Mouse (Mus musculus) telencephalon, adult 2 months (tissue): Measurements from ENCODE around the gene Ano10.

Experiments
- DNase-seq: peaks from one replicate; pipeline ENCODE4 v3.0.0-alpha.2; 2011; ENCODE audit warnings: low read depth, low spot score

Gene Ano10

DNA sequence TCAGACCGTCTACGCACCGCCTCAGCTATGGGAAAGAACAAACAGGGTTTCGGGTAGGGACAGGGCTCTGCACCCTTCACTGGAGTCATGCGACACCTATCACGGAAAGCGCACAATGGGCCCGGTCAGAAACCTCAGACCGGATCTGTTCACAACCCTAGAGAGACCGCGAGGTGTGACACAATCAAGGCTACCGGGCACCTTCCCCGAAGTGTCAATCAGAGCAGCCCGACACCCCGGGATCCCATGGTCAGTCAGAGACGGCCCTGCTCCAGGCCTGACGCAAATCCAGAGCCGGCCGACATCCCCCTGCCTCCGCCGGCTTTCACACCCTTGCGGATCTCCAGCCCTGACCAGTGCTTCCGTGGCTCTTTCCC is 370 bp downstream of the Ano10 start:
- DNase-seq = no peak

DNA sequence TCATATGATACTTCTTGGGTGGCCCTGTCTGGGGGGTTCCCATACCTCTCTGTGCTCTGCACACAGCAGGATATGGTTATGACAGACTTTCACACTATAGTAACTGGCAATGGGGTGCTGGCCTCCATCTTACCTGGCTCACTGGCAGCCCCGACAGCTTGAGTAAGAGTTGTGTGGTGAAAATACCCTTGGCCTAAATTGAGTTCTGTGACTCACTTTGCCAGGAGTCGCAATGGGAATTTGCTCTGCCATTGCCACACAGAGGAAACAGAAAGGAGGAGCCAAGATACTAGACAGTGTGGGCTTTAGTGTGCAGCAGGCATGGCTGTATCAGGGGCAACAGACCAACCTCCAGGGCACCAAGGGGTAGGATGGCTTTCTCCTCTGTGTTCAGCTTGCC is 4.0 kb downstream of the Ano10 start:
- no peak for DNase-seq

- DNase-seq = no peak
These were observed 5.8 kb downstream of the Ano10 start for GRCm38 (mm10) chr9:122288416-122288815.

GRCm38 (mm10) chr9:122287526-122287925 is 6.7 kb downstream of the Ano10 start:
- DNase-seq = no peak

DNA sequence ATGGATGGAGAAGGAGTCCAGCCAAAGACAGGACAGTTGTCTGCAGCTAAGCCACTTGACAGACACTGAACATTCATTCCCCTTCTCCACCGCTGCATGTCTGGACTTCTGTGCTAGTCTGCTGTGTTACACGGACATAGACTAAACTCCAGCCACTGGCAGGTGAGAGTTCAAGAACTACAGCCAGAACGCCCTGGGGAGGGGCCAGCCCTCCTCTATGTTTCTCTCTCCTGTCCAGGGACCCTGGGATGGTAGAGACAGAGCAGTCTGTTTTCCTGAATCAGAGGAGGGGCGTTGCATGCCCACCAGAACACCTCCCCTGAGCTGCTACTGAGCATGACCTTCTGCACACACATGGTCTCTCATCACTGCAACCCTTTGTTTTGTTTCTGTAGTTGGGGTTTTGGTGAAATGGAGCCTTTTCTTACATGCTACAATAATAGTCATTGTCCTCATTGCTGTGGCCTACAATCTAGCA is 8.4 kb downstream of the Ano10 start:
- no peak for DNase-seq

DNA sequence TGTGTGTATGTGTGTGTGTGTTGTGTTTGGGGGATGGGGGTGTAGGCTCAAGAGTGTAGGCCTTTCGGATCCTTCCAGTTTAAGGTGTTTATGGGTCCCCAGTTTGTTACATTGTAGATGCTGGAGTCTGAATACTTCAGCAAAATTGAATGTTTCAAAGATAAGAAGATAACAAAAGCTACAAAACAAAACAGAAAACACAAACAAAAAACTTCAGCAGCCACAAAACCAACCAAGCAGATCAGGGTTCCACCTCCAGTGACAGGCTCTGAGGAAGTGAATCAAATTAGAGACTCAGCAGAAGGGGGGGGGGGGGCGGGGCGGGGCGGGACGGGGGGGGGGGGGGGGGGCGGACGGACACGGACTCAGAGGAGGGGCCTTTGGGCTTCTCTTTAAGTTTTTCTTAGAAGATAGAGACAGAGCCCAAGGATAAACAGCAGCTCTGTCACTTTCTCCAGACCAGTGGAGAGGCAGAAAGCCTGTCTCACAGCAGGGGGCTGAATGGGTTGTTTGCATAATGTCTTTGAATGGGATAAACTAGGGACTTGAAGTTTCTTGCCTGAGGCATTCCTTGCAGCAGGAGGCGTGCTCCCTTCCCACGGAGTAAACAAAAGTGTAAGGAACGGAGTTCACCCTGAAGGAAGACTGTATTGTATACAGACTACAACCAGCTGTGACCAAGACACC is 8.9 kb downstream of the Ano10 start:
- no peak for DNase-seq

DNA sequence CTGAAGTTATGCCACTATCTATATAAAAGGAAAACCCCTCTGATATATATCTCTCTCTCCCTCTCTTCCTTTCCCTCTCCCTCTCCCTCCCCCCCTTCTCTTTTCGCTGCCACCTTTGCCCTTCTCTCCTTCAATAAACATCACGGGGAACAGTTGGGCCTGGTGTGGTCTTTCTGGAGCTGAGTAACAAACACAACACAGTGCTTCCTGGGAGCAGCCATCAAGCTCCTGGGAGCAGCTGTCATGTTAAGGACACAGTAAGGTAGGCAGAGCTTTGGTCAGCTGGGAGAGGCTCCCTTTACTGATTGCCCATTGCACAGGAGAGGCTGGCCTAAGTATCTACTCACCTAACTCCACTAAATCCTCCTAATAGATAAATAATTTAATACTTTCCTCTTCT is 9.5 kb downstream of the Ano10 start:
- no peak for DNase-seq

- DNase-seq = no peak
These were observed 13.2 kb downstream of the Ano10 start for GRCm38 (mm10) chr9:122281004-122281403.

GRCm38 (mm10) chr9:122276665-122277064 is 17.6 kb downstream of the Ano10 start:
- DNase-seq = no peak

DNA sequence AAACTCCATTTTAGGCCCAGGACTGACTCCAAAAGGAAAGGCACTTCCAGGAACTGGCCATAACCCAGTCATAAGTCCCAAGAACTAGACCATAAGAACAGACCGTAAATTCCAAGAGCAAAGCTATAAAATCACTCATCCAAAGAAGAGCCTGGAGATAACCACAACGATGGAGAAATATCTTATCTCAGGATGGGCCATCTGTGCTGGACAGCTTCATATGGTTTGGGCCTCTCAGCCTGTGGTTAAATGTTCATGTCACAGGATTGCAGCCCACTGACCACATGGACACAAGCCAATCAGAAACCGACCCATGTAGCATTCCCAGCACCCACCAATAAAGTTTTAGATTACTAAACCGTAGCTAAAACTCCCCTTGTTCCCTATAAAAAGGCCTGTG is 18.1 kb downstream of the Ano10 start:
- DNase-seq = no peak

DNA sequence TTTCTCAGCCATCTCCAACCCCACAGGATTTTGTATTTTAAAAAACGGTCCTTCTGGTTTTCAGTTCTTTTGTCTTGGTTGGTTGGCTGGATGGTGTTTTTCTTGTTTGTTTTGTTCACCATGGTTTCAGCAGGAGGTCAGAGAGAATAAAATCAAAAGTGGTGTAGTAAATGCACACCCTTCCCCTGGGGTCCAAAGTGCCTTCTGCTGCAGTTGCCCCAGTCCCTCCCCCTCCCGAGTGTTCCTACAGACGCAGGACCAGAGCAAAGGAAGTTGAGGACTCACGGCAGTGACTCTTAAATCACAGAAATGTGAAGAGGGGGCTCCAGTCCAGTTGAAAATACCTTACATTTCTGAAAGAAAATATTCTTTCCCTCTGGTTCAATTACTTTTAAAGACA is 19.9 kb downstream of the Ano10 start:
- no peak for DNase-seq

DNA sequence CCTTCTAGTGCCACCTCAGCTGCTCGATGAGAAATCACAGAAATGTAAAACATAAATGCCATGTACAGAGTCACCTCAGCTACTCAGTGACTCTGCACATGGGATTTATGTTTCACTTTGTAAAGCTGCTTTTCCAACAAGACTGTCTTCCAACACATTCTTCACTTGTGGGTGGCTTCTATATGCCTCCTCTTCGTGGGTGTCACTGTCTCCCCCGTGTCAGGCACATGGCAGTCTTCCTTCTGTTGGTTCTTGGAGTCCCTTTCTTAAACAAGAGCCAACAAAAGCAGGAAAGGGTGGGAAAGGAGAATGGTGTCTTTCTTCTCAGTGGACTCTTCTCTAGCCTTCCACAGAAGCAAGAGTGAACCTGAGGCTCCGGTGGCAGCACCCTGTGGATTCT is 20.3 kb downstream of the Ano10 start:
- peak; percentile 72 for DNase-seq

DNA sequence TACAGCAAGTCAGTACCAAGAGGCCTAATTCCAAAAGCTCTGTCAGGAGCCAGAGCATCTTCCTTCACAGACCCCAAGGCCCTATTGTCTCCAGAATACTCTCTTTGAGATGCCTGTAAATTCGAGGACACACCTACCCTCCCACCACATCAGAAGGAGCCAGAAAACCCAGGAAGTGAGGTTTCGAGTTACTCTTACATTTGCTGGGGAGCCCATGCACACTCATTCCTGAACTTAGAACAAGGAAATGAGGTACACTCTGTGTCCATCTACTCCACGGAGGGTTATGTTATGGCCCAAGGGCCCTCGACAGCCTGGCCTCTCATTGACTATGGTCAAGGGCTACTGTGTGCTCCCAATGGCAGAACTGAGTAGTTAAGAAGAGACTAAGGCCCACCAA is 22.4 kb downstream of the Ano10 start:
- DNase-seq = no peak

GRCm38 (mm10) chr9:122271318-122271717 is 22.9 kb downstream of the Ano10 start:
- DNase-seq = no peak

GRCm38 (mm10) chr9:122270913-122271312 is 23.3 kb downstream of the Ano10 start:
- no peak for DNase-seq

DNA sequence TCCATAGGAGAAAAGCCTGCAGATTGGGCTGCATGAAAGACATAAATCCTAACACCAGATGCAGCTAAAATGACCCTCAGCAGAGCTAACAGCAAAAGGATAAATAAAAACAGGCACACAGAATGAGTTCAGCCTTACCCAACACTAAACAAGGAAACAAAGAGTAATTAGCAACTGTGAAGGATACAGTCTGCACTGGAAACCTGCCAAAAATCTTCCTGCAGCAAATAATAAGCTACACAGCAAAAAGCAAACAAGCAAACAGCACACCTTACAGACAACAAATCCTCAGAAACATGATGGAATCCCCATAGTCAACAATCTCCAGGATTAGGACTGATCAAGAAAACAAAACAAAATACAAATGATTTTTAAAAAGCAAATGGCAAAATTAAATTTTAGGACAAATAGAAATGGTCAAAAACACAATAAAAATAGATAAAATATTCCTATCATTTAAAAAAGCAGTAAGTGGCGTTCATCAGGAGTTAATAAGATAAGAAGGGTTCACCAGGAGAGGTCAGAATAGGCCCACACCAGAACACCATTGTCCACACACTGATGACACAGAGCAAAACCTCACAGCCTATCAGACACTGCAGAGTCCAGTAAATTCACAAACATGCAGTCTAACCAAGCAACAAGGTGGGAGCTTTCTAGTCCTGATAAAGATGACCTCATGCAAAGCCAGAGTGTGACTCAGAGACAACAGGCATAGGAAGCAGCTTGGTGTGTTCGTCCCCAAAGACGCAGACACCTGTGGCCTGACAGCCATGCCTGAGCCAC is 24.8 kb downstream of the Ano10 start:
- DNase-seq = no peak

GRCm38 (mm10) chr9:122265526-122266210 is 28.6 kb downstream of the Ano10 start:
- DNase-seq = peak; percentile 63

- DNase-seq = no peak
These were observed 31.1 kb downstream of the Ano10 start for GRCm38 (mm10) chr9:122263140-122263539.

- no peak for DNase-seq
These were observed 39.8 kb downstream of the Ano10 start for GRCm38 (mm10) chr9:122254386-122254785.

DNA sequence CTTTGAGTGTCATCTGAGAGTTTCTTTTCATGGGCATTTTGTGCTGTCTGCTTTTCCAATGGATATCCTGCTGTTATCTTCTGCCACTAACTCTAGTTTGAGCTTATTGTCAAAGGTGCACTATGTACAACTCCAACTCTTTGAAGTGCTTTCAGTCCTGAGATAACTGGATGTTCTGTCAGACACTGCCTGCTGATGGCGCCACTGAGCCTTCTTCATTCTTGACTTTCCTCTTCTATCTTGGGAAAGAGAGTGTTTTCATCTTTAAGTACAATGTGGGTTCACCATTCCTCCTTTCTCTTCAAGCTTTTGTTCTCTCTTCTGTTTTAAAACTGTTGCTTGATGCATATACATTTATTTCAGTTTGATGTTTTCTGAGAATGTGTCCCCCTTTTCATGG is 42.1 kb downstream of the Ano10 start:
- no peak for DNase-seq

DNA sequence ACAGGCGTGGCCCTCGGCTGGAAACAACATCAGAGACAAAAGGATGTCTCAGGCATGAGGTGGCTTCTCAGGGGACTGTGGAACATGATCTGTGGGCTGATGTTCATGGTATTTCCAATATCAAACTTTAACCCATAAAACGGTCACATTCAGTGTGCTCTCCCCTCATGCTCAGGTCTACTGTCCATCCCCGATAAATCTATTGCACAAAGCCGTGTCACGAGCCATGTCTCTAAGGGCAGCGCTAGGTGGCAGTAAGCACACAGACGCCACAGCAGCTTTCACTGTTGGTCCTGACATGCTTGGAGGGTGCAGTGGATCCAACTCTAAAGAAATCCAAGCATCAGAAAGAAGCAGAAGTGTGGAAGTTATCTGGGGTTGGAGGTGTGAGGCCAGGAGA is 46.1 kb downstream of the Ano10 start:
- no peak for DNase-seq

DNA sequence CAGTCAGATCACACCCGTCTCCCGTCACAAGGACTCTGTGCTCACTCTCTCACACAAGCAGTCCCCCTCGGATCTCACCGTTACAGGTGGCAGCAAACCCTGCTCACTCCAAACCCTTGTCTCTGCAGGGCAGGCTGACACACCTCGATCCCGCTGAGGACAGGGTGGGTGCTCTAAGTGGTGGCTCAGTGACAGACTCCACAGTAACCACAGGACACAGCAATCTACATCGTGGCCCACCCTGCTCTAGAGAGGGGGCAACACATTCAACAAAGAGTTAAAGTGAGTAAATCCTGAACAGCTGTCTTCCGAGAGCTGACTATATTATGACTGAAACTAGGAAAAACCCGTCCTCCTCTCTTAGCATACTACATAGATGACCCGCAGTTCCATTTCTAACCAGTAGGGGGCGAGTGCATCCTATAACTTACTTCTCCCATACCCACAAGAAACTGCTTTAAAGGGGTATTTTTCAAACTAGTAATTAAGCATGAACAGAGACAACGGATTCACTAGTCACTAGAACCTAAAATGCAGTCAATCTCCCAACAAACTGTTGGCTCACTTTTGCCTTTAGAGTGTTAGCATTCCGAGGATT is 46.7 kb downstream of the Ano10 start:
- DNase-seq = peak; percentile 58
